Mouse (Mus musculus) embryonic facial prominence, embryonic 13.5 days (tissue): ENCODE measurements at regions not wholly inside any gene's neighbourhood (a gene's known extent, or its start where the extent isn't known, plus 50 kb on each side); places are given as distances from the start of the nearest gene placed in this dataset.

ENCODE experiments used
- ATAC-seq: fragments of 200-750 bp; cut with Nextera tagmentation; 2 replicates; pipeline ENCODE4 v1.8.0; 2017; ENCODE audit warnings: low read depth; ENCODE audit not compliant: insufficient number of reproducible peaks, insufficient read depth, low FRiP score, low TSS enrichment
- H3K27ac ChIP-seq: fragments of 300-500 bp; sonication (generic); 2 replicates; pipeline ENCODE4 v1.5.1; 2015; ENCODE audit warnings: moderate library complexity, mild to moderate bottlenecking, inconsistent platforms
- H3K27me3 ChIP-seq: fragments of 300-500 bp; sonication (generic); 2 replicates; pipeline ENCODE4 v1.6.1; 2015; ENCODE audit warnings: mild to moderate bottlenecking, inconsistent platforms
- H3K36me3 ChIP-seq: fragments of 300-500 bp; sonication (generic); 2 replicates; pipeline ENCODE4 v1.6.1; 2015; ENCODE audit warnings: mild to moderate bottlenecking, inconsistent platforms
- H3K4me1 ChIP-seq: fragments of 300-500 bp; sonication (generic); 2 replicates; pipeline ENCODE4 v1.6.1; 2015; ENCODE audit warnings: inconsistent platforms
- H3K4me2 ChIP-seq: fragments of 300-500 bp; sonication (generic); 2 replicates; pipeline ENCODE4 v1.6.1; 2015; ENCODE audit warnings: moderate library complexity, mild to moderate bottlenecking, inconsistent platforms
- H3K4me3 ChIP-seq: fragments of 300-500 bp; sonication (generic); 2 replicates; pipeline ENCODE4 v1.5.1; 2015; ENCODE audit warnings: mild to moderate bottlenecking, inconsistent platforms
- H3K9ac ChIP-seq: fragments of 300-500 bp; sonication (generic); 2 replicates; pipeline ENCODE4 v1.6.1; 2015; ENCODE audit warnings: mild to moderate bottlenecking, inconsistent platforms
- H3K9me3 ChIP-seq: fragments of 300-500 bp; sonication (generic); 2 replicates; pipeline ENCODE4 v1.6.1; 2016; ENCODE audit warnings: inconsistent platforms
- WGBS: fragments of 180-500 bp; shearing (Covaris S2); methylation state at CpG from one replicate; pipeline ENCODE4 v1.1.7; 2015; ENCODE audit warnings: mixed read lengths; 5-methylcytosine and 5-hydroxymethylcytosine counted together

DNA sequence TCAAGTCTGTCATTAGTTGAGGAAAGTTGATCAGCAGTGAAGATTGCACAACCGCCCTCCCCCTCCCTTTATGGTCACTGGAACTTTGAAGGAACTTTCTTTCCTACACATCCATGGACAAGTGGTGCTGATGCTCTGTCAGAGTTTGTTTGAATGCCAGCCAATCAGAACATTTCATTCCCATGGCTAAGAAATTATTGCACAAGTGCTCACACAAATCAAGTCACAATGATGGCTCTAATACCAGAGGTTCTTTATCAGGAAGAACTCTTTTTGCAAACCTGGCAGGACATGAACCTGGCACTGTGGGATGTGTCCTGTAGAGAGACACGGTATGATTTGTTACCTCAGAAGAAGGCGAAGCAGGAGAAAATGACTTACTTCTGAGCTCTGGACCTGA, 54.3 kb upstream of the Spry2 start:
- no peak overlapping the region for H3K4me2 ChIP-seq
- no peaks in the 10 kb centered on the region for H3K9me3 ChIP-seq
- no peak overlapping the region for H3K27ac ChIP-seq
- no peaks in the 10 kb centered on the region for H3K4me1 ChIP-seq
- no peak for ATAC-seq
- H3K27me3 ChIP-seq: no peaks in the 10 kb centered on the region
- no peak overlapping the region for H3K4me3 ChIP-seq
- 92% methylated on average over 3 of the region's 3 CpGs for WGBS
- no peaks in the 10 kb centered on the region for H3K36me3 ChIP-seq
- no peak overlapping the region for H3K9ac ChIP-seq

DNA sequence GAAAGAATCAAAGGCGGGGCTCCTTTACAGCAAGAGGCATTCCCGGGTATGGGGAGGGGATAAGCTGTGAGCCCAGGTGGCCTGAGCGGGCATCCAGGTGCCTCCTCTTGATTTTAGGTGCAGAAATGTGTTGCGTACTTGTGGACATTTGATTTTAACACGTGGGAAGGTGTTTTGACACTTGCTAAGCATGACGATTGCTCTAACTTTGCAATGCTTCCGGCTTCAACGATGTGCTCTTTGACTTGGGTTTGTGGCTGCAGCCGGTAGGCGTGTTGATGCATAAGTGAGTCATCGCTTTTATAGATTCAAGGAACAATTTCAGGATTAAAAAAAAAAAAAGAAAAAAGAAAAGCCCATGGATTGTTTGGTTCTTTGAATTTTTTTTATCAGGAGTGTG, 58.5 kb upstream of the Spry2 start:
- Histone ChIP-seq H3K4me1 (no peaks in the 10 kb centered on the region), H3K9me3 (no peaks in the 10 kb centered on the region), H3K4me3 (no peak overlapping the region), H3K27me3 (no peaks in the 10 kb centered on the region), H3K4me2 (no peak overlapping the region), H3K27ac (no peak overlapping the region), H3K36me3 (no peaks in the 10 kb centered on the region), H3K9ac (no peak overlapping the region)
- WGBS: 88% methylated on average over 11 of the region's 11 CpGs
- no peak for ATAC-seq

DNA sequence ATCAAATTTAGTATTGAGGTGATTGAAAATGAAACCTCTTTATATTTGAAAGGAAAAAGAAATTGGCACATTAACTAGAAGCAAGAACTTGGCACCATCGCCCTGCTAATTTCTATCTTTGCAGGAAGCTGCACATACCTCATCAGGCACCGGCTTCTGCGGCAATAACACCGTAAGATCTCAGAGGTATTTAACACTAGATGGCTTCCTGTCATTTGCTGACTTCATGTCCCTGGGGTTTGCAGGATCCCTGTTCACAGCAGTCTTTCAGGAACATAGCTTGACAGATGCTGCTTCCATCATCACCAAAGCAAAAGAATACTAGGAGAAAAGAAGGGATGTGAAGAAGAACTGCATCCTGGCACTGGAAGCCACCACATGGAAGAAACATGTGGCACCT, 60.2 kb upstream of the Spry2 start:
- H3K27ac ChIP-seq: no peak overlapping the region
- H3K9me3 ChIP-seq: no peaks in the 10 kb centered on the region
- no peak for ATAC-seq
- no peaks in the 10 kb centered on the region for H3K36me3 ChIP-seq
- no peak overlapping the region for H3K4me3 ChIP-seq
- no peak overlapping the region for H3K9ac ChIP-seq
- WGBS: 80% methylated on average over 4 of the region's 4 CpGs
- no peak overlapping the region for H3K4me2 ChIP-seq
- H3K27me3 ChIP-seq: no peaks in the 10 kb centered on the region
- no peaks in the 10 kb centered on the region for H3K4me1 ChIP-seq

DNA sequence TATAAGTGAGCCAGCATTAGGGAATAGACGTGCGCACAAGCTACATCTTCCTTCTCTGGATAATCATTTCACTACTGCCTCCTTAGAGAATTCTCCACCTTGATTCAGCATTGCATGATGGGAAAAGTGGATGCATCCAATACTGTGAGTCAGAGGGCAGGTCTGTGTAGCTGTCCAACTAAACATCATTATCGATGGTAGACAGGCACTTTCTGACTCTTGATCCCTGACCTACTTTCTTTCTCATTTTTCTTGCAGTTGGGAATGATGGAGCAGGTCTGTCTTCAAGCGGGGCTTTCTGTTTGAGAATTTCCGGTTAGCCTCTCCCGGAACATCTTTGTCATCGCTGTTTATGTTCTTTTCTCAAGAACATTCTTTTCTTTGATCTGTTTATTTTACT, 61.4 kb upstream of the Spry2 start:
- no peak overlapping the region for H3K9ac ChIP-seq
- no peak overlapping the region for H3K4me2 ChIP-seq
- no peaks in the 10 kb centered on the region for H3K27me3 ChIP-seq
- WGBS: 90% methylated on average over 7 of the region's 7 CpGs
- H3K27ac ChIP-seq: no peak overlapping the region
- ATAC-seq: no peak
- no peaks in the 10 kb centered on the region for H3K9me3 ChIP-seq
- H3K4me3 ChIP-seq: no peak overlapping the region
- no peaks in the 10 kb centered on the region for H3K36me3 ChIP-seq
- H3K4me1 ChIP-seq: no peaks in the 10 kb centered on the region

DNA sequence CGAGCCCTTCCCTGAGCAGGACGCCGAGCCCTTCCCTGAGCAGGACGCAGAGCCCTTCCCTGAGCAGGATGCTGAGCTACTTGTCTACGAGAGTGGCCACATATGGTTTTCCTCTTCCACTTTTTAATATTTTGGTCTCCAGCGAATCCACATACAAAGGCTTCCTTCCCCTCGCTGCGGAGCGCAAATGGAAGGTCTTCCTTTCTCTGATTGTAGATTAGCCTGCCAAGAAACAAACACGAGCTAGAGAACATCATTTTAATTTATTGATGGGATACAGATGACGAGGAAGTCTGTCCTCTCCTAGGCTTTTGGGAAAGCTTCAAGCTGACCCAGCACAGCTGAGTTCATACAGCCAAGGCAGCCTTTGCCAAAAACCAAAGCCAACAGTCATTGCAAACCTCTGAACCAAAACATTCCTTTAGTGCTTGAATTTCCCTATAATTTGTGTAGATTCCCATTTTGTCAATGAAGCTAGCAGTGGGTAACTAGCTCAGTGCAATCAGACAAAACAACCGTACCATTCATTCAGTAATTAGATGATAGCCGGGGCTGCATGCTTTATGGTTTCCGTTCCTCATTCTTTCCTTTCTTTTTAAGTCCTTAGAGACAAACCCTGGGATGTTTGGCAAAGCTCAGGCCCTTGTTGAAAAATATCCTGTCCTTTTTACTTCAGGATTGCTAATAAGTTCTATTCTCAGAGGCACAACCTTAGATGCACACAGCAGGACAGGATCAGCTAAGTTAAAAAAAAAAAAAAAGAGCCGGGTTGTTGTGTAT, 83.1 kb upstream of the Spry2 start:
- Histone ChIP-seq H3K27ac (peak overlapping the region; percentile 88), H3K27me3 (no peaks in the 10 kb centered on the region), H3K4me1 (peaks cover 20% of the 10 kb centered on the region), H3K36me3 (no peaks in the 10 kb centered on the region), H3K9me3 (0 out of 2 replicates have a peak, but pooled peaks cover 6% of the 10 kb centered on the region), H3K4me2 (peak overlapping the region; percentile 46), H3K9ac (no peak overlapping the region), H3K4me3 (0 out of 2 replicates have a peak overlapping the region, but pooled peaks have one; percentile 4)
- ATAC-seq: peak; percentile 84
- WGBS: 26% methylated on average over 15 of the region's 15 CpGs

DNA sequence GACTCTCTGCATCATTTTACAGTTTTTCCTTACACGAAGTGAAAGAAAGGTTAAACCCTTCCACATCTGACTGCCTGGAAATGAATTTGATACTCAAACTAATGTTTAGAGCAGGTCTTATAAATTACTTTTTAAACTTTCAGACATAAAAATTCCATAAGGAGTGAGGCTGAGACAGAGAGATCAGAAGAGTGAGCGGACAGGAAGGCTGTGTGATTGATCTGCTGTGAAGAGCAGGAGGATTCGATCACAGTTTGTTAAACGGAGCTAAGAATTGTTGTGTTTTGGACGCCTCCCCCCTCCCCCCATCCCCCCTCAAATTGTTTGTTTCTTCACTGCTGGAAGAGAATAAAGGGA, 83.7 kb upstream of the Spry2 start:
- peak overlapping the region; percentile 88 for H3K27ac ChIP-seq
- 0 out of 2 replicates have a peak, but pooled peaks cover 6% of the 10 kb centered on the region for H3K9me3 ChIP-seq
- H3K4me1 ChIP-seq: peaks cover 20% of the 10 kb centered on the region
- 17% methylated on average over 5 of the region's 5 CpGs for WGBS
- peak overlapping the region; percentile 46 for H3K4me2 ChIP-seq
- ATAC-seq: no peak
- H3K9ac ChIP-seq: 0 out of 2 replicates have a peak overlapping the region, but pooled peaks have one; percentile 28
- H3K27me3 ChIP-seq: no peaks in the 10 kb centered on the region
- no peaks in the 10 kb centered on the region for H3K36me3 ChIP-seq
- no peak overlapping the region for H3K4me3 ChIP-seq

DNA sequence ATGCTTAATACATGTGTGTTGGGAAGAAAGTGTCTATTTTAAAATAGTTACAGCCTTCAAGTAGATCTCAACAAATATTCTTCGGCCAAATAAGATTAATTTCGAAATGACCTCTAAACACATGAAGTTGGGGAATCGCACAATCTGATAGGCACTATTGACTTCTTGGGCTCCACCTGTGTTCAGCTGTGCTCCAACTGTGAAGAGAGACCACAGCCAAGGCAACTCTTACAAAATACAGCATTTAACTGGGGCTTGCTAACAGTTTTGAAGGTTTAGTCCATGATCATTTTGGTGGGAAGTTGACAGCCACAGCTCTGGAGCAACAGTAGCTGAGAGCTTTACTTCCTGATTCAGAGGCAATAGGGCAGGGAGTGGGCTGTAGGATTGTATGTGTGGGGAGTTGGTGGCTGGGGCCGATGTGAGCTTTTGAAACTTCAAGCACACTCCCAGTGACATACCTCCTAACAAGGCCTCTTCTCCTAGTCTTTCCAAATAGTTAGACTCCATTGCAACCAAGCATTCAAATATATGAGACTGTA, 90.8 kb upstream of the Spry2 start:
- ATAC-seq: no peak
- Histone ChIP-seq H3K9ac (no peak overlapping the region), H3K27ac (no peak overlapping the region), H3K4me3 (no peak overlapping the region), H3K27me3 (no peaks in the 10 kb centered on the region), H3K4me2 (no peak overlapping the region), H3K36me3 (no peaks in the 10 kb centered on the region), H3K9me3 (no peaks in the 10 kb centered on the region), H3K4me1 (no peaks in the 10 kb centered on the region)
- 93% methylated on average over 4 of the region's 4 CpGs for WGBS

DNA sequence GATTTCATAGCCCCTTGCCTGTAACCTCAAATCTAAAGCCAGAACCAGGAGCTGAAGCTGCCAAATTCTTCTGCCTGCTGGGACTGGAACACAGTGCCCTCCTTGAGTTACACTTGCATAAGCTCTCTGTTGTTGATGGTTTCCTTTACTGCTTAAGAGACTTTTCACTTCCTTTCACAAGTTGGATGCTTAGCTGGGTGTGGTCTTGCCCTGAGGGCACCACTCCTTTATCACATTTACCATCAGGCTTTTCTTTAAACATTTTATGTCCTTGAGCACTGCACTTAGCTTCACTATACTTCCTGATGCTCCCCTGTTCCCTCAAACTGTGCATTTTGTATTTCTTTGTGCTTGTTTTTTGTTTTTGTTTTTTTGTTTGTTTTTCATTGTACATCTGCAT, 92.1 kb upstream of the Spry2 start:
- no peak overlapping the region for H3K9ac ChIP-seq
- H3K36me3 ChIP-seq: no peaks in the 10 kb centered on the region
- H3K27ac ChIP-seq: no peak overlapping the region
- H3K4me3 ChIP-seq: no peak overlapping the region
- H3K9me3 ChIP-seq: no peaks in the 10 kb centered on the region
- H3K4me1 ChIP-seq: no peaks in the 10 kb centered on the region
- no peak overlapping the region for H3K4me2 ChIP-seq
- no peaks in the 10 kb centered on the region for H3K27me3 ChIP-seq
- no peak for ATAC-seq

DNA sequence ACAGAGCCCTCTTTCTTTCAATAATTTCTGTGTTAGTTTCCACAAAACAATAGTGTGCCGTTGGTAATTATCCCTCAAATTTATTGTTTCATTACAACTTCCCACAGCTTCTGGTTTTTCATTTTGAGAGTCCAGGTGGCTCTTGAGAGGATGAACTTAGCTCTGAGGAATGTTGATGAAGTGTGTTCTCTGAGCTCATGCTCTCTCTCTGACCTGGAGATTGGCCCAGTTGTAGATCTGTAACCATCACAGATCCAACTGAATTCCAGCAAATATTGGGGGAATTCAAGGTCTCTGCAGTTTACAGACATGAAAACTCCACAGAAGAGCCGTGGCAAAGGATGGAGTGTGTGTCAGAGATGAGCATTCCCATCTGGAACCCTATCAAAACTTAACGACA, 96.5 kb upstream of the Spry2 start:
- no peaks in the 10 kb centered on the region for H3K36me3 ChIP-seq
- no peak overlapping the region for H3K27ac ChIP-seq
- H3K4me3 ChIP-seq: no peak overlapping the region
- no peaks in the 10 kb centered on the region for H3K27me3 ChIP-seq
- H3K4me1 ChIP-seq: no peaks in the 10 kb centered on the region
- H3K9me3 ChIP-seq: no peaks in the 10 kb centered on the region
- ATAC-seq: no peak
- no peak overlapping the region for H3K9ac ChIP-seq
- no peak overlapping the region for H3K4me2 ChIP-seq
- WGBS: 80% methylated on average over 3 of the region's 3 CpGs

DNA sequence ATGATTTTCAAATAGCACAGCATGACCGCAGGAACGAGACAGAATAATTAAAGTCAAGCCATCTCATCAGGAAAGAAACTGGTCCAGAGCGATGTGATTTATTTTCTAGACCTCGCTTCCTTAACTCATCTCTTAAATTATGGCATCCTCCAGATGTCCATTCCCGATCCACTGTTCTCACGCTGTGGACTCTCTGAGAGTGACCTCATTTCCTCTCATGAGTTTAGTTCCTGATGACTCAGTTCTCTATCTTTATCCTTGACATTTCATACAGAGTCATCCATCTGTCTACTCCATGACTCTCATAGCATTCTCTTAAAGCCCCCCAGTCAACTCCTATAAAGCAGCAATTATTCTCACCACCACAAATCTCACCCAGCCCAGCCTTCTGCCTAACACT, 103.2 kb upstream of the Spry2 start:
- no peaks in the 10 kb centered on the region for H3K27me3 ChIP-seq
- H3K36me3 ChIP-seq: no peaks in the 10 kb centered on the region
- no peaks in the 10 kb centered on the region for H3K4me1 ChIP-seq
- no peak overlapping the region for H3K9ac ChIP-seq
- H3K4me3 ChIP-seq: no peak overlapping the region
- no peak overlapping the region for H3K4me2 ChIP-seq
- no peak overlapping the region for H3K27ac ChIP-seq
- WGBS: 93% methylated on average over 6 of the region's 6 CpGs
- no peak for ATAC-seq
- H3K9me3 ChIP-seq: no peaks in the 10 kb centered on the region

DNA sequence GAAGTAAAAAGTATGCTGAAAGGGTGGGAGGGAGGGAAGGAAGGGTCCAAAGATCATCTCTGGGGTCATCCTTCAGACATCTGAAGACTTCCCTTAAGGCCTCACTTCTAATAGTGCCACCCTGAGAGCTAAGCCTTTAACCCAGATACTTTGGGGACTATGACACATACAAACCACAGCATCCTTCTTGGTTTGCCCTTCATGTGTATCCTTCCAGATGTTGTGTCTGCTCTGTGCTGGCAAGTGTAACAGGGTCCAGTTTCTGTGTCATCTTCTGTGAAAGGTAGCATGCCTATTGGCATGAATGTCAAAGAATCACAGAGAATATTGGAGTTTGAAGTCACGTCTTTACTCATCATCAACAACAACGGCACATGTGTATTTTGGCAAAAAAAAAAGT, 98.2 kb upstream of the Trim52 start:
- Histone ChIP-seq H3K4me2 (no peak overlapping the region), H3K4me1 (no peaks in the 10 kb centered on the region), H3K9ac (no peak overlapping the region), H3K4me3 (no peak overlapping the region), H3K9me3 (no peaks in the 10 kb centered on the region), H3K36me3 (no peaks in the 10 kb centered on the region), H3K27ac (no peak overlapping the region), H3K27me3 (no peaks in the 10 kb centered on the region)
- WGBS: 91% methylated on average over 2 of the region's 2 CpGs
- ATAC-seq: no peak

DNA sequence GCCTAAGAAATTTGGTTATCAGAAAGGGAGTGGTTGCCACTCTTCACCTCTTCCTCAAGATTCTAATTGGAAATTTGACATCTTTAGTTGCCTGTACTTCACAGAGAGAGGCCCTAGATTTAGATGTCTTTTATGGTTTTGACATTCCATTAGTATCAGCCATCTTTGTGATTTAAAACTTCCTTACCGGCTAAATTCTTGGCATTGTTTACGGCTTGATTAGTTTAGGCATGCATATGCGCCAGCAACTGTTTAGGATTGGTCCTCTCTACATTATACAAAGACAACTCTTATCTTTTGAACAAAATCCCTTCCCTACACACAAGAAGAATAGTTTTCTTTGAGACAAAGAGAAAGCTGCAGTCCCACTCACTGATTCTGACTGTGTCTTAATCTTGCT, 97.0 kb upstream of the Trim52 start:
- Histone ChIP-seq H3K9ac (no peak overlapping the region), H3K27me3 (no peaks in the 10 kb centered on the region), H3K27ac (no peak overlapping the region), H3K4me2 (no peak overlapping the region), H3K36me3 (no peaks in the 10 kb centered on the region), H3K4me3 (no peak overlapping the region), H3K9me3 (no peaks in the 10 kb centered on the region), H3K4me1 (no peaks in the 10 kb centered on the region)
- ATAC-seq: no peak
- WGBS: 71% methylated on average over 3 of the region's 3 CpGs
